Mouse (Mus musculus) hindbrain, embryonic 12.5 days (tissue): ENCODE measurements at regions not wholly inside any gene's neighbourhood (a gene's known extent, or its start where the extent isn't known, plus 50 kb on each side); places are given as distances from the start of the nearest gene placed in this dataset.

Experiments
- ATAC-seq: fragments of 200-750 bp; cut with Nextera tagmentation; 2 replicates; pipeline ENCODE4 v1.8.0; 2017; ENCODE audit warnings: moderate TSS enrichment; ENCODE audit not compliant: low FRiP score
- H3K27ac ChIP-seq: fragments of 300-500 bp; sonication (generic); 2 replicates; pipeline ENCODE4 v1.5.1; 2016; ENCODE audit warnings: mild to moderate bottlenecking
- H3K27me3 ChIP-seq: fragments of 300-500 bp; sonication (generic); 2 replicates; pipeline ENCODE4 v1.6.1; 2016; ENCODE audit warnings: mild to moderate bottlenecking
- H3K36me3 ChIP-seq: fragments of 300-500 bp; sonication (generic); 2 replicates; pipeline ENCODE4 v1.6.1; 2016; ENCODE audit warnings: mild to moderate bottlenecking
- H3K4me1 ChIP-seq: fragments of 300-500 bp; sonication (generic); 2 replicates; pipeline ENCODE4 v1.6.1; 2016
- H3K4me2 ChIP-seq: fragments of 300-500 bp; sonication (generic); replicated peaks from 2 replicates; pipeline ENCODE4 v1.6.1; 2016; ENCODE audit warnings: mild to moderate bottlenecking
- H3K4me3 ChIP-seq: fragments of 300-500 bp; sonication (generic); 2 replicates; pipeline ENCODE4 v1.5.1; 2016; ENCODE audit warnings: mild to moderate bottlenecking
- H3K9ac ChIP-seq: fragments of 300-500 bp; sonication (generic); 2 replicates; pipeline ENCODE4 v1.6.1; 2016; ENCODE audit warnings: mild to moderate bottlenecking, moderate library complexity
- H3K9me3 ChIP-seq: fragments of 300-500 bp; sonication (generic); replicated peaks from 2 replicates; pipeline ENCODE4 v1.6.1; 2016; ENCODE audit warnings: mild to moderate bottlenecking
- WGBS: fragments of 180-500 bp; shearing (Covaris S2); methylation state at CpG from one replicate; pipeline ENCODE4 v1.1.7; 2016; 5-methylcytosine and 5-hydroxymethylcytosine counted together

- 80% methylated on average over 2 of the region's 2 CpGs for WGBS
- Histone ChIP-seq H3K36me3 (no peaks in the 10 kb centered on the region), H3K27me3 (no peaks in the 10 kb centered on the region), H3K9me3 (no peaks in the 10 kb centered on the region), H3K4me2 (no peak overlapping the region), H3K9ac (no peak overlapping the region), H3K4me3 (no peak overlapping the region), H3K27ac (no peak overlapping the region), H3K4me1 (no peaks in the 10 kb centered on the region)
- no peak for ATAC-seq
These were observed 55.3 kb upstream of the Dnajc19 start for GRCm38 (mm10) chr3:34136385-34136784.
